Mouse (Mus musculus) brain, embryonic 14.5 days (tissue): ENCODE results near the gene 9430097D07Rik.

Experiments
- CTCF ChIP-seq: fragments of 200-500 bp; IDR thresholded peaks from 2 replicates; pipeline ENCODE4 v1.5.1; 2012; ENCODE audit warnings: inconsistent platforms, mild to moderate bottlenecking, moderate library complexity, borderline replicate concordance; ENCODE audit not compliant: insufficient read depth, insufficient read length; ENCODE audit errors: extremely low read depth
- POLR2A ChIP-seq: fragments of 200-500 bp; IDR thresholded peaks from 2 replicates; pipeline ENCODE4 v1.6.1; 2012; ENCODE audit warnings: mild to moderate bottlenecking, inconsistent platforms, borderline replicate concordance; ENCODE audit not compliant: poor library complexity, insufficient read depth, insufficient read length, severe bottlenecking; ENCODE audit errors: extremely low read depth

DNA sequence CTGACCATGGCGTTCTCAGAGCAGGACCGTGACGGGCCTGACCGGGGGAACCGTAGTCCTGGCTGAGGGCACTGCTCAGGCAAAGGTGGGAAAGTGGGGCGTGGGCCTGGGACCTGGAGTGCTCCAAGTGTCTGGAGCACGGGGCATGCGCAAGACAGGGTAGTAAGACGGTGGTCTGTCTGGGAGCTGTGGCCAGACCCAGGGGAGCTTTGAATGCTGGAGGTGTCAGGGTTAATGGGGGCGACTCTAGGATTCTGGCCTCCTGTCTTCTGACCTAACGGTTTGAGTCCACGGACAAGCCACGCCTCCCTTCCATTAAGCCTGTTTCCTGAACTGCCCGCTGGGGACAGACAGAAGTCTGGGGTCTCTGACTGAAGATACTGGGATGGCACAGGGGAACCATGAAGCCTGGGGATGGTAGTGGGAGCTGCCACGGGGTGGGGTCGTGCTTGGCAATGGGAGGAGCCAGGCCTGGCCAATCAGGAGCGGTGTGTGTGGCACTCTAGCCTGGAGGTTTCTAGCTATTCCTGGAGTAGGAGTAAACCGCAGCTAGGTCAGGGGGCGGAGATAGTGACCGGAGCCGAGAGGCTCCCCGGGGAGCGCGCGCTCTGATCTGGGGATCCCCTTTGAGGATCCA, 32.8 kb upstream of the 9430097D07Rik start:
- TF ChIP-seq CTCF, result no peak
- no peak for TF ChIP-seq POLR2A
